In genomic region chr4:138382462-138382861, GRCm38 (mm10) we compare ENCODE assay signal across 19 mouse cellular contexts. TPM values are rescaled to one million over a fixed set of nuclear protein-coding genes. Genes with fewer than 3 reads are reported as not detected.
DNase-seq lines count a peak whose midpoint lies in the region; TF ChIP-seq lines count a peak whose summit lies in the region.
"Had no signal": no experiment of that assay in that cellular context is flagged by ENCODE, and none has a peak within 500 bp of the region (broad histone marks: within the 10 kb centered on the region; RNA-seq: fewer than 3 reads in every experiment).

No protein-coding gene starts in this region.

- in situ Hi-C loops in CH12.LX (cut with MboI; ENCODE audit: low pct_ligation_motif_present, low pct_unique_long_range_greater_than_20kb, low sequenced_read_pairs) = no loop called here

- no peak for TF ChIP-seq EP300 in CH12.LX (IDR thresholded peaks at IDR 0.05; ENCODE audit: low read length)

- peak; percentile 20; the same call in 1 of the 2 replicates for TF ChIP-seq CTCF in cerebellum, adult 2 months (IDR thresholded peaks at IDR 0.05; ENCODE audit: borderline replicate concordance, insufficient read depth, low read depth, low read length)
- peak; percentile 45 for TF ChIP-seq CTCF in left cerebral cortex, adult 2 months (IDR thresholded peaks at IDR 0.05)
- TF ChIP-seq CTCF in CH12.LX (conservative IDR thresholded peaks at IDR 0.05 in 1 of 2, IDR thresholded peaks at IDR 0.05 in 1 of 2; ENCODE audit: low read depth in 2 of 2, low read length in 2 of 2) = peak; percentile 28 to 55; a peak in 3 of 4 replicates
- TF ChIP-seq CTCF in cortical plate, adult 2 months (IDR thresholded peaks at IDR 0.05; ENCODE audit: extremely low read depth, insufficient read depth, low read length) = 0 out of 2 replicates have a peak, but pooled peaks have one; percentile 20

- dilution Hi-C loops in CH12.LX (cut with MboI; ENCODE audit: extremely low pct_ligation_motif_present, extremely low pct_unique_long_range_greater_than_20kb, low sequenced_read_pairs) = no loop called here

- no peaks in the 10 kb centered on the region for H3K36me3 ChIP-seq in CH12.LX (replicated peaks in 1 of 2; ENCODE audit: control insufficient read depth in 1 of 2, insufficient read depth in 1 of 2, low read length in 1 of 2)
- H3K36me3 ChIP-seq: heart, embryonic 15.5 days; hindbrain, embryonic 15.5 days; neural tube, embryonic 15.5 days had no signal

- H3K9me3 ChIP-seq in CH12.LX (replicated peaks; ENCODE audit: low read length) = peaks cover 4% of the 10 kb centered on the region
- H3K9me3 ChIP-seq: heart, embryonic 15.5 days; hindbrain, embryonic 15.5 days; neural tube, embryonic 15.5 days had no signal

- no peak overlapping the region for H3K4me2 ChIP-seq in CH12.LX (ENCODE audit: insufficient read depth, low read depth, poor library complexity, severe bottlenecking)
- H3K4me2 ChIP-seq: heart, embryonic 15.5 days; hindbrain, embryonic 15.5 days; neural tube, embryonic 15.5 days had no signal

- no peaks in the 10 kb centered on the region for H3K79me2 ChIP-seq in CH12.LX (replicated peaks; ENCODE audit: control insufficient read depth, extremely low read depth, insufficient read depth, poor library complexity, severe bottlenecking)

- no peak overlapping the region for H3K9ac ChIP-seq in CH12.LX (ENCODE audit: insufficient read depth, low read depth)
- H3K9ac ChIP-seq: heart, embryonic 15.5 days; hindbrain, embryonic 15.5 days; neural tube, embryonic 15.5 days had no signal

- intact Hi-C loops in left cerebral cortex, adult 2 months (cut with DNase I) = no loop called here
- intact Hi-C loops in left cerebral cortex, postnatal 10 days (cut with DNase I) = no loop called here

- WGBS in cerebellum, adult 2 months = 72% methylated on average over 6 of the region's 6 CpGs

- peaks cover 4% of the 10 kb centered on the region; the same call in 1 of the 2 replicates for H3K4me1 ChIP-seq in cerebellum, adult 2 months (ENCODE audit: control insufficient read depth, insufficient read depth, low read length)
- no peaks in the 10 kb centered on the region for H3K4me1 ChIP-seq in CH12.LX (ENCODE audit: control insufficient read depth in 1 of 2, insufficient read depth in 2 of 2)
- peaks cover 5% of the 10 kb centered on the region; the same call in 1 of the 2 replicates for H3K4me1 ChIP-seq in cortical plate, adult 2 months (ENCODE audit: control insufficient read depth, insufficient read depth, low read length)
- H3K4me1 ChIP-seq: heart, embryonic 15.5 days had no signal

- H3K4me3 ChIP-seq in cerebellum, adult 2 months (replicated peaks; ENCODE audit: insufficient read depth, low read depth, low read length) = no peak overlapping the region
- H3K4me3 ChIP-seq in left cerebral cortex, adult 2 months = no peak overlapping the region
- no peak overlapping the region for H3K4me3 ChIP-seq in CH12.LX (replicated peaks in 1 of 3; ENCODE audit: low read depth in 2 of 3, low read length in 2 of 3, poor library complexity in 1 of 3)
- no peak overlapping the region for H3K4me3 ChIP-seq in cortical plate, adult 2 months (ENCODE audit: insufficient read depth, low read length)
- H3K4me3 ChIP-seq: heart, embryonic 15.5 days; hindbrain, embryonic 15.5 days; neural tube, embryonic 15.5 days had no signal

- no peak for DNase-seq in cerebellum, adult 2 months
- DNase-seq in cerebellum, adult 8-10 months = no peak
- no peak for DNase-seq in left cerebral cortex, adult 2 months (ENCODE audit: extremely low spot score in 1 of 2, low spot score in 2 of 2)
- DNase-seq in left cerebral cortex, postnatal 10 days (ENCODE audit: extremely low spot score in 1 of 2, low spot score in 2 of 2) = no peak
- peak; percentile 12 for DNase-seq in CH12.LX (ENCODE audit: extremely low read depth)
- no peak for DNase-seq in spleen, adult 12 weeks (ENCODE audit: low spot score)
- no peak for DNase-seq in spleen, adult 18-20 months
- DNase-seq: cerebellum, adult 11-12 months; gastrocnemius, postnatal 36 days; kidney, postnatal 14 days; layer of hippocampus, postnatal 36 days; lung, postnatal 4 days; right cerebral cortex, postnatal 4 days had no signal

- no peak overlapping the region for H3K27ac ChIP-seq in cerebellum, adult 2 months (ENCODE audit: insufficient read depth, low read length)
- H3K27ac ChIP-seq in left cerebral cortex, adult 2 months = no peak overlapping the region
- H3K27ac ChIP-seq in CH12.LX (ENCODE audit: insufficient read depth, low read depth) = no peak overlapping the region
- H3K27ac ChIP-seq in cortical plate, adult 2 months (ENCODE audit: insufficient read depth, low read length) = no peak overlapping the region
- H3K27ac ChIP-seq: heart, embryonic 15.5 days; hindbrain, embryonic 15.5 days; neural tube, embryonic 15.5 days had no signal

- peak; percentile 10 for TF ChIP-seq RAD21 in CH12.LX (IDR thresholded peaks at IDR 0.05; ENCODE audit: low read depth, low read length)

- no peaks in the 10 kb centered on the region for H3K27me3 ChIP-seq in cerebellum, adult 2 months (ENCODE audit: control insufficient read depth, insufficient read depth, low read length)
- H3K27me3 ChIP-seq in CH12.LX (replicated peaks) = peaks cover 88% of the 10 kb centered on the region
- H3K27me3 ChIP-seq: hindbrain, embryonic 15.5 days; neural tube, embryonic 15.5 days had no signal

- TF ChIP-seq POLR2A in cerebellum, adult 2 months (IDR thresholded peaks at IDR 0.05; ENCODE audit: borderline replicate concordance, insufficient read depth, low read length) = no peak
- no peak for TF ChIP-seq POLR2A in CH12.LX (IDR thresholded peaks at IDR 0.05; ENCODE audit: low read depth, low read length)
- TF ChIP-seq POLR2A in cortical plate, adult 2 months (IDR thresholded peaks at IDR 0.05; ENCODE audit: extremely low read depth, insufficient read depth, low read length) = no peak

TF ChIP-seq in CH12.LX, 34 proteins besides CTCF, POLR2A, EP300 and RAD21:
- TF ChIP-seq NELFE (IDR thresholded peaks at IDR 0.05; ENCODE audit: low read depth, low read length) (no peak), SMC3 (IDR thresholded peaks at IDR 0.05; ENCODE audit: low read depth, low read length) (peak; percentile 47)

RNA-seq across cellular contexts. Expression of gene Fam43b, which starts 13.9 kb away (rescaled TPM):
- polyA plus RNA-seq in cerebellum, adult 2 months (2012; rRNA removed) = 12.4 and 15.0 TPM in 2 replicates
- total RNA-seq in left cerebral cortex, adult 2 months (2021) = 10 to 100 TPM; 33.4 to 42.4 TPM
- 10 to 100 TPM; 33.5 to 39.5 TPM for total RNA-seq in left cerebral cortex, postnatal 10 days (2021)
- total RNA-seq in CH12.LX (2012; rRNA removed) (not detected in 2 replicates), CH12.LX (2014; rRNA removed) (not detected in 2 replicates)
- not detected in 2 replicates for polyA plus RNA-seq in CH12.LX (2012; ENCODE audit: insufficient read length, low read depth)
- 19.1 and 19.2 TPM in 2 replicates for polyA plus RNA-seq in cortical plate, adult 2 months (2012; rRNA removed)
- total RNA-seq: gastrocnemius, postnatal 36 days had no signal
- polyA plus RNA-seq: C2C12; heart, embryonic 15.5 days; stomach, embryonic 16.5 days had no signal

RNA-seq across cellular contexts. Expression of gene Cda, which starts 14.7 kb away (rescaled TPM):
- 12.6 and 15.4 TPM in 2 replicates for polyA plus RNA-seq in cerebellum, adult 2 months (2012; rRNA removed)
- total RNA-seq in left cerebral cortex, adult 2 months (2021) = 1 to 10 TPM; 3.8 to 4.0 TPM
- total RNA-seq in left cerebral cortex, postnatal 10 days (2021) = 1 to 10 TPM; 2.0 to 3.4 TPM
- total RNA-seq in CH12.LX (2012; rRNA removed) = not detected in 2 replicates
- total RNA-seq in CH12.LX (2014; rRNA removed) = not detected in 2 replicates
- polyA plus RNA-seq in CH12.LX (2012; ENCODE audit: insufficient read length, low read depth) = not detected in 2 replicates
- polyA plus RNA-seq in cortical plate, adult 2 months (2012; rRNA removed) = 2.9 and 3.7 TPM in 2 replicates

RNA-seq across cellular contexts. Expression of gene Mul1, which starts 52.0 kb away (rescaled TPM):
- 40.9 and 45.3 TPM in 2 replicates for polyA plus RNA-seq in cerebellum, adult 2 months (2012; rRNA removed)
- 10 to 100 TPM; 63.0 to 65.1 TPM for total RNA-seq in left cerebral cortex, adult 2 months (2021)
- 10 to 100 TPM; 41.9 to 46.8 TPM for total RNA-seq in left cerebral cortex, postnatal 10 days (2021)
- total RNA-seq in CH12.LX (2012; rRNA removed) (12.3 and 19.7 TPM in 2 replicates), CH12.LX (2014; rRNA removed) (8.8 and 10.2 TPM in 2 replicates)
- 20.2 and 26.8 TPM in 2 replicates for polyA plus RNA-seq in CH12.LX (2012; ENCODE audit: insufficient read length, low read depth)
- 28.2 and 30.6 TPM in 2 replicates for polyA plus RNA-seq in cortical plate, adult 2 months (2012; rRNA removed)

RNA-seq across cellular contexts. Expression of gene Pink1, which starts 56.4 kb away (rescaled TPM):
- polyA plus RNA-seq in cerebellum, adult 2 months (2012; rRNA removed) = 404 and 437 TPM in 2 replicates
- total RNA-seq in left cerebral cortex, adult 2 months (2021) = 100 to 1,000 TPM; 302 to 313 TPM
- 100 to 1,000 TPM; 148 to 152 TPM for total RNA-seq in left cerebral cortex, postnatal 10 days (2021)
- total RNA-seq in CH12.LX (2012; rRNA removed) = 7.9 and 10.8 TPM in 2 replicates
- 7.0 and 7.1 TPM in 2 replicates for total RNA-seq in CH12.LX (2014; rRNA removed)
- polyA plus RNA-seq in CH12.LX (2012; ENCODE audit: insufficient read length, low read depth) = 5.5 and 7.2 TPM in 2 replicates
- 411 and 422 TPM in 2 replicates for polyA plus RNA-seq in cortical plate, adult 2 months (2012; rRNA removed)

Comparison
In these comparisons a context has a peak if more than half of its experiments do, and no peak if none do; other contexts are left out.
1. RNA of gene Fam43b, which starts 13.9 kb away (total RNA-seq): 33.4 to 42.4 TPM in left cerebral cortex, adult 2 months and 33.5 to 39.5 TPM in left cerebral cortex, postnatal 10 days; not detected in CH12.LX; every median in the first group is over 10 times any median in the second.
2. Peak in every context shown above with its lines, with median percentiles within 50 percentile points of each other: CTCF ChIP-seq.